13 mouse cellular contexts compared by ENCODE assay signal in genomic region chr5:35592081-35592736, GRCm38 (mm10). TPM values are rescaled to one million over a fixed set of nuclear protein-coding genes. Genes with fewer than 3 reads are reported as not detected.
DNase-seq lines count a peak whose midpoint lies in the region; ATAC-seq and TF ChIP-seq lines count a peak whose summit lies in the region.
"Had no signal": no experiment of that assay in that cellular context is flagged by ENCODE, and none has a peak within 500 bp of the region (broad histone marks: within the 10 kb centered on the region; RNA-seq: fewer than 3 reads in every experiment).

No protein-coding gene starts in this region.

- H3K27ac ChIP-seq in hindbrain, postnatal 0 days: no peak overlapping the region
- H3K27ac ChIP-seq in hindbrain, embryonic 13.5 days: no peak overlapping the region
- no peak overlapping the region for H3K27ac ChIP-seq in small intestine, adult 2 months (ENCODE audit: insufficient read depth, low read depth, low read length)
- no peak overlapping the region for H3K27ac ChIP-seq in neural tube, embryonic 15.5 days (replicated peaks)
- H3K27ac ChIP-seq: hindbrain, embryonic 15.5 days; limb, embryonic 15.5 days; midbrain, embryonic 12.5 days had no signal

- DNase-seq in hindbrain, postnatal 0 days (ENCODE audit: low spot score): no peak
- DNase-seq in thymus, postnatal 14 days: peak; percentile 20
- no peak for DNase-seq in thymus, postnatal 10 days (ENCODE audit: low spot score in 2 of 2)
- peak; percentile 14 for DNase-seq in T-cell, adult 2 months (ENCODE audit: low spot score)
- no peak for DNase-seq in frontal cortex, postnatal 36 days (ENCODE audit: low spot score in 2 of 2)
- DNase-seq: layer of hippocampus, adult 9-11 months had no signal

- TF ChIP-seq POLR2A in small intestine, adult 2 months (IDR thresholded peaks at IDR 0.05; ENCODE audit: low read depth, low read length): no peak

- H3K9ac ChIP-seq in hindbrain, postnatal 0 days (replicated peaks; ENCODE audit: low read length): no peak overlapping the region
- no peak overlapping the region for H3K9ac ChIP-seq in hindbrain, embryonic 13.5 days
- no peak overlapping the region for H3K9ac ChIP-seq in neural tube, embryonic 15.5 days (replicated peaks)
- H3K9ac ChIP-seq: hindbrain, embryonic 15.5 days; limb, embryonic 15.5 days; midbrain, embryonic 12.5 days had no signal

- H3K4me1 ChIP-seq in hindbrain, postnatal 0 days (ENCODE audit: insufficient read depth, low read length): no peaks in the 10 kb centered on the region
- H3K4me1 ChIP-seq in hindbrain, embryonic 13.5 days (replicated peaks): no peaks in the 10 kb centered on the region
- peaks cover 12% of the 10 kb centered on the region for H3K4me1 ChIP-seq in small intestine, adult 2 months (ENCODE audit: control insufficient read depth, insufficient read depth, insufficient read length, low read length)
- H3K4me1 ChIP-seq in neural tube, embryonic 15.5 days: no peaks in the 10 kb centered on the region
- H3K4me1 ChIP-seq: hindbrain, embryonic 15.5 days; limb, embryonic 15.5 days; midbrain, embryonic 12.5 days had no signal

- no peak overlapping the region for H3K4me3 ChIP-seq in hindbrain, postnatal 0 days (ENCODE audit: low read length)
- H3K4me3 ChIP-seq in hindbrain, embryonic 13.5 days: no peak overlapping the region
- no peak overlapping the region for H3K4me3 ChIP-seq in small intestine, adult 2 months (ENCODE audit: low read depth, low read length)
- no peak overlapping the region for H3K4me3 ChIP-seq in neural tube, embryonic 15.5 days (replicated peaks)
- H3K4me3 ChIP-seq: hindbrain, embryonic 15.5 days; limb, embryonic 15.5 days; midbrain, embryonic 12.5 days had no signal

- H3K9me3 ChIP-seq in hindbrain, postnatal 0 days (ENCODE audit: low read length): no peaks in the 10 kb centered on the region
- H3K9me3 ChIP-seq in hindbrain, embryonic 13.5 days: 0 out of 2 replicates have a peak, but pooled peaks cover 8% of the 10 kb centered on the region
- peaks cover 3% of the 10 kb centered on the region; the same call in 1 of the 2 replicates for H3K9me3 ChIP-seq in neural tube, embryonic 15.5 days (replicated peaks)
- H3K9me3 ChIP-seq: limb, embryonic 15.5 days had no signal

- H3K27me3 ChIP-seq in hindbrain, postnatal 0 days (ENCODE audit: insufficient read depth, low read length): no peaks in the 10 kb centered on the region
- H3K27me3 ChIP-seq in hindbrain, embryonic 13.5 days: no peaks in the 10 kb centered on the region
- no peaks in the 10 kb centered on the region for H3K27me3 ChIP-seq in small intestine, adult 2 months (ENCODE audit: control insufficient read depth, insufficient read depth, low read length)
- no peaks in the 10 kb centered on the region for H3K27me3 ChIP-seq in neural tube, embryonic 15.5 days (replicated peaks)
- H3K27me3 ChIP-seq: hindbrain, embryonic 15.5 days; limb, embryonic 15.5 days; midbrain, embryonic 12.5 days; Patski had no signal

- 85% methylated on average over 21 of the region's 21 CpGs for WGBS in hindbrain, postnatal 0 days
- WGBS in hindbrain, embryonic 13.5 days: 84% methylated on average over 21 of the region's 21 CpGs
- WGBS in small intestine, adult 2 months: 91% methylated on average over 21 of the region's 21 CpGs
- 87% methylated on average over 21 of the region's 21 CpGs for WGBS in neural tube, embryonic 15.5 days

- no peak overlapping the region for H3K4me2 ChIP-seq in hindbrain, postnatal 0 days (ENCODE audit: low read depth, low read length)
- no peak overlapping the region for H3K4me2 ChIP-seq in hindbrain, embryonic 13.5 days
- no peak overlapping the region for H3K4me2 ChIP-seq in neural tube, embryonic 15.5 days
- H3K4me2 ChIP-seq: hindbrain, embryonic 15.5 days; limb, embryonic 15.5 days; midbrain, embryonic 12.5 days had no signal

- peak; percentile 39 for TF ChIP-seq CTCF in hindbrain, postnatal 0 days (IDR thresholded peaks at IDR 0.05; ENCODE audit: low read depth)
- peak; percentile 49; the same call in 1 of the 2 replicates for TF ChIP-seq CTCF in small intestine, adult 2 months (IDR thresholded peaks at IDR 0.05; ENCODE audit: extremely low read depth, insufficient read length, insufficient replicate concordance, low read depth, low read length)

- ATAC-seq in hindbrain, postnatal 0 days: no peak
- ATAC-seq in hindbrain, embryonic 13.5 days (ENCODE audit: low FRiP score): no peak
- ATAC-seq in neural tube, embryonic 15.5 days (ENCODE audit: low FRiP score): no peak
- ATAC-seq: Patski had no signal

- peaks cover 38% of the 10 kb centered on the region for H3K36me3 ChIP-seq in hindbrain, postnatal 0 days (ENCODE audit: insufficient read depth, low read length)
- H3K36me3 ChIP-seq in hindbrain, embryonic 13.5 days: peaks cover 86% of the 10 kb centered on the region
- peaks cover 57% of the 10 kb centered on the region for H3K36me3 ChIP-seq in small intestine, adult 2 months (ENCODE audit: control insufficient read depth, insufficient read depth, low read length)
- peaks cover 69% of the 10 kb centered on the region for H3K36me3 ChIP-seq in neural tube, embryonic 15.5 days

RNA-seq across cellular contexts. Expression of gene Acox3, which starts 9.4 kb away (rescaled TPM):
- 23.5 and 24.2 TPM in 2 replicates for total RNA-seq in hindbrain, postnatal 0 days (2014; rRNA removed)
- polyA plus RNA-seq in hindbrain, postnatal 0 days (2015; fragmentation: Nextera tagmentation; extraction: Ambion mirVana): 11.4 and 12.7 TPM in 2 replicates
- 16.0 and 16.3 TPM in 2 replicates for polyA plus RNA-seq in hindbrain, embryonic 13.5 days (2015; fragmentation: Nextera tagmentation; extraction: Ambion mirVana)
- 24.7 and 36.0 TPM in 2 replicates for polyA plus RNA-seq in small intestine, adult 2 months (2012; rRNA removed)
- 12.7 and 13.5 TPM in 2 replicates for polyA plus RNA-seq in neural tube, embryonic 15.5 days (2015; fragmentation: Nextera tagmentation; extraction: Ambion mirVana)

RNA-seq across cellular contexts. Expression of gene Trmt44, which starts 17.3 kb away (rescaled TPM):
- 10.9 and 12.3 TPM in 2 replicates for total RNA-seq in hindbrain, postnatal 0 days (2014; rRNA removed)
- 3.3 and 3.6 TPM in 2 replicates for polyA plus RNA-seq in hindbrain, postnatal 0 days (2015; fragmentation: Nextera tagmentation; extraction: Ambion mirVana)
- 7.5 and 8.2 TPM in 2 replicates for polyA plus RNA-seq in hindbrain, embryonic 13.5 days (2015; fragmentation: Nextera tagmentation; extraction: Ambion mirVana)
- 2.7 and 3.3 TPM in 2 replicates for polyA plus RNA-seq in small intestine, adult 2 months (2012; rRNA removed)
- 5.3 and 6.9 TPM in 2 replicates for polyA plus RNA-seq in neural tube, embryonic 15.5 days (2015; fragmentation: Nextera tagmentation; extraction: Ambion mirVana)

Comparison
In these comparisons a context has a peak if more than half of its experiments do, and no peak if none do; other contexts are left out.
1. DNase-seq: peak in thymus, postnatal 14 days (single experiment) and T-cell, adult 2 months (single experiment); none in hindbrain, postnatal 0 days (single experiment), thymus, postnatal 10 days (0 of 2) and frontal cortex, postnatal 36 days (0 of 2).